Mouse (Mus musculus) myocyte (in vitro differentiated cells): ENCODE data around the gene Lim2. TPM values are rescaled to one million over a fixed set of nuclear protein-coding genes. Genes with fewer than 3 reads are reported as not detected.

Experiments
- H3K27me3 ChIP-seq: one replicate; pipeline ENCODE4 v1.6.1; 2011; ENCODE audit not compliant: control insufficient read depth, insufficient read depth, insufficient read length
- H3K36me3 ChIP-seq: one replicate; pipeline ENCODE4 v1.6.1; 2011; ENCODE audit not compliant: control insufficient read depth, insufficient read depth
- H3K4me2 ChIP-seq: one replicate; pipeline ENCODE4 v1.6.1; 2011; ENCODE audit warnings: low read depth, control low read depth
- H3K4me3 ChIP-seq: one replicate; pipeline ENCODE4 v1.5.1; 2011; ENCODE audit warnings: mild to moderate bottlenecking, control low read depth, moderate library complexity
- H3K79me2 ChIP-seq: one replicate; pipeline ENCODE4 v1.6.1; 2011; ENCODE audit not compliant: control insufficient read depth, insufficient read depth
- H3ac ChIP-seq: one replicate; pipeline ENCODE4 v1.6.1; 2011; ENCODE audit not compliant: control insufficient read depth, insufficient read length
- CEBPB ChIP-seq: IDR thresholded peaks from 2 replicates; pipeline ENCODE4 v1.6.1; 2011; ENCODE audit warnings: mild to moderate bottlenecking, moderate library complexity; ENCODE audit not compliant: poor library complexity, insufficient read depth, severe bottlenecking
- E2F4 ChIP-seq: IDR thresholded peaks from one replicate; pipeline ENCODE4 v1.6.1; 2011; ENCODE audit warnings: mild to moderate bottlenecking, control low read depth, moderate library complexity; ENCODE audit not compliant: insufficient read depth
- MAX ChIP-seq: IDR thresholded peaks from one replicate; pipeline ENCODE4 v1.6.1; 2011; ENCODE audit warnings: low read depth, mild to moderate bottlenecking, control low read depth
- MYOD1 ChIP-seq, 3 experiments: IDR thresholded peaks; one replicate each; pipeline ENCODE4 v1.6.1; 2011; ENCODE audit warnings: control low read depth in 2 of 3, low read depth in 2 of 3, mild to moderate bottlenecking in 2 of 3, moderate library complexity in 1 of 3; ENCODE audit not compliant: insufficient read length in 2 of 3, control insufficient read depth in 1 of 3
- MYOG ChIP-seq, 3 experiments: IDR thresholded peaks; one replicate each; pipeline ENCODE4 v1.6.1; 2011; ENCODE audit warnings: control low read depth in 2 of 3, low read depth in 2 of 3, mild to moderate bottlenecking in 2 of 3; ENCODE audit not compliant: insufficient read length in 2 of 3, control insufficient read depth in 1 of 3, insufficient read depth in 1 of 3
- POLR2A ChIP-seq: IDR thresholded peaks from one replicate; pipeline ENCODE4 v1.6.1; 2011; ENCODE audit warnings: low read depth, mild to moderate bottlenecking, control low read depth, moderate library complexity; ENCODE audit not compliant: insufficient read length
- POLR2AphosphoS2 ChIP-seq: IDR thresholded peaks from one replicate; pipeline ENCODE4 v1.6.1; 2011; ENCODE audit warnings: low read depth, control low read depth; ENCODE audit not compliant: insufficient read length
- REST ChIP-seq: IDR thresholded peaks from one replicate; pipeline ENCODE4 v1.6.1; 2011; ENCODE audit warnings: mild to moderate bottlenecking, control low read depth, moderate library complexity; ENCODE audit not compliant: insufficient read depth, insufficient read length
- SRF ChIP-seq: IDR thresholded peaks from one replicate; pipeline ENCODE4 v1.6.1; 2011; ENCODE audit warnings: low read depth; ENCODE audit not compliant: control insufficient read depth, insufficient read length
- TCF12 ChIP-seq: IDR thresholded peaks from one replicate; pipeline ENCODE4 v1.6.1; 2011; ENCODE audit warnings: mild to moderate bottlenecking, control low read depth; ENCODE audit not compliant: poor library complexity, insufficient read depth, severe bottlenecking
- TCF3 ChIP-seq: IDR thresholded peaks from one replicate; pipeline ENCODE4 v1.6.1; 2011; ENCODE audit warnings: low read depth, control low read depth; ENCODE audit not compliant: insufficient read length
- USF1 ChIP-seq: IDR thresholded peaks from one replicate; pipeline ENCODE4 v1.6.1; 2011; ENCODE audit warnings: low read depth, mild to moderate bottlenecking, control low read depth, moderate library complexity
- polyA plus RNA-seq: library from polyadenylated mRNA; unstranded; fragments of >200 nt; fragmentation: generic; extraction: Trizol; gene quantifications from one replicate; pipeline ENCODE4 v1.2.1, GENCODE M21; 2012; ENCODE audit warnings: missing spikeins

Lim2 gene
- polyA plus RNA-seq: not detected

- TF ChIP-seq REST: no peak
- TF ChIP-seq E2F4: no peak
- TF ChIP-seq POLR2A: no peak
- TF ChIP-seq MAX: no peak
- H3K27me3 ChIP-seq: no peaks in the 10 kb centered on the region
- no peaks in the 10 kb centered on the region for H3K79me2 ChIP-seq
- H3ac ChIP-seq: no peak within 1 kb of the TSS
- no peaks in the 10 kb centered on the region for H3K36me3 ChIP-seq
- no peak within 1 kb of the TSS for H3K4me3 ChIP-seq
- no peak within 1 kb of the TSS for H3K4me2 ChIP-seq
These were observed at the start of gene Lim2 for GRCm38 (mm10) chr7:43427406-43427805. TSS of gene Lim2 (plus strand) at chr7:43427670.

- no peak for TF ChIP-seq CEBPB
- TF ChIP-seq SRF: no peak
- TF ChIP-seq POLR2AphosphoS2: no peak
- no peak for TF ChIP-seq TCF12
- TF ChIP-seq TCF3: no peak
- TF ChIP-seq MYOD1 (IDR thresholded peaks at IDR 0.05; ENCODE audit: control insufficient read depth in 1 of 3, insufficient read length in 2 of 3, low read depth in 2 of 3): no peak
- no peak for TF ChIP-seq USF1
- TF ChIP-seq MAX: no peak
- TF ChIP-seq POLR2A: no peak
- TF ChIP-seq REST: no peak
- TF ChIP-seq E2F4: no peak
- no peak for TF ChIP-seq MYOG (IDR thresholded peaks at IDR 0.05; ENCODE audit: control insufficient read depth in 1 of 3, insufficient read depth in 1 of 3, insufficient read length in 2 of 3, low read depth in 2 of 3)
- Histone ChIP-seq H3ac (no peak overlapping the region), H3K4me3 (no peak overlapping the region), H3K27me3 (no peaks in the 10 kb centered on the region), H3K36me3 (no peaks in the 10 kb centered on the region), H3K79me2 (no peaks in the 10 kb centered on the region), H3K4me2 (no peak overlapping the region)
These were observed 49.2 kb upstream of the Lim2 start for GRCm38 (mm10) chr7:43378226-43378625.

- Histone ChIP-seq H3K4me3 (no peak overlapping the region), H3K36me3 (no peaks in the 10 kb centered on the region), H3ac (no peak overlapping the region), H3K79me2 (no peaks in the 10 kb centered on the region), H3K4me2 (no peak overlapping the region), H3K27me3 (no peaks in the 10 kb centered on the region)
- TF ChIP-seq POLR2AphosphoS2 (no peak), MYOG (IDR thresholded peaks at IDR 0.05; ENCODE audit: control insufficient read depth in 1 of 3, insufficient read depth in 1 of 3, insufficient read length in 2 of 3, low read depth in 2 of 3) (no peak), MAX (no peak), SRF (no peak), TCF3 (no peak), MYOD1 (IDR thresholded peaks at IDR 0.05; ENCODE audit: control insufficient read depth in 1 of 3, insufficient read length in 2 of 3, low read depth in 2 of 3) (no peak), E2F4 (no peak), TCF12 (no peak), CEBPB (no peak), REST (no peak), POLR2A (no peak)
These were observed 34.9 kb upstream of the Lim2 start for GRCm38 (mm10) chr7:43392349-43393121.

GRCm38 (mm10) chr7:43399501-43399900 lies 28.0 kb upstream of the Lim2 start:
- H3K79me2 ChIP-seq: no peaks in the 10 kb centered on the region
- no peak overlapping the region for H3ac ChIP-seq
- no peaks in the 10 kb centered on the region for H3K36me3 ChIP-seq
- H3K4me2 ChIP-seq: peak overlapping the region; percentile 53
- TF ChIP-seq CEBPB: peak; percentile 77; the same call in 1 of the 2 replicates
- no peak for TF ChIP-seq USF1
- no peaks in the 10 kb centered on the region for H3K27me3 ChIP-seq
- H3K4me3 ChIP-seq: no peak overlapping the region

- Histone ChIP-seq H3K36me3 (no peaks in the 10 kb centered on the region), H3K4me2 (no peak overlapping the region), H3ac (no peak overlapping the region), H3K4me3 (no peak overlapping the region), H3K27me3 (no peaks in the 10 kb centered on the region), H3K79me2 (no peaks in the 10 kb centered on the region)
- TF ChIP-seq POLR2A: no peak
- no peak for TF ChIP-seq POLR2AphosphoS2
- no peak for TF ChIP-seq E2F4
- no peak for TF ChIP-seq MYOG (IDR thresholded peaks at IDR 0.05; ENCODE audit: control insufficient read depth in 1 of 3, insufficient read depth in 1 of 3, insufficient read length in 2 of 3, low read depth in 2 of 3)
- TF ChIP-seq TCF12: no peak
- TF ChIP-seq USF1: no peak
- no peak for TF ChIP-seq CEBPB
These were observed 24.8 kb upstream of the Lim2 start for GRCm38 (mm10) chr7:43402718-43403117.
